Mouse (Mus musculus) hindbrain, embryonic 13.5 days (tissue): ENCODE measurements around the gene Ddx19b. TPM values are rescaled to one million over a fixed set of nuclear protein-coding genes. Genes with fewer than 3 reads are reported as not detected.
A peak's percentile ranks its signal among the peaks of the same experiment; 100 is the strongest.
"Not testable (repeated sequence)": the region's sequence is repeated elsewhere in the genome, so short reads cannot be mapped to it uniquely, and the experiment has no call there.

Source experiments
- ATAC-seq: fragments of 200-750 bp; cut with Nextera tagmentation; 2 replicates; pipeline ENCODE4 v1.8.0; 2017; ENCODE audit warnings: moderate TSS enrichment; ENCODE audit not compliant: low FRiP score
- H3K27ac ChIP-seq: fragments of 300-500 bp; sonication (generic); 2 replicates; pipeline ENCODE4 v1.5.1; 2015; ENCODE audit warnings: inconsistent platforms, mild to moderate bottlenecking, moderate library complexity
- H3K27me3 ChIP-seq: fragments of 300-500 bp; sonication (generic); 2 replicates; pipeline ENCODE4 v1.6.1; 2015; ENCODE audit warnings: mild to moderate bottlenecking, inconsistent platforms
- H3K36me3 ChIP-seq: fragments of 300-500 bp; sonication (generic); 2 replicates; pipeline ENCODE4 v1.6.1; 2015; ENCODE audit warnings: mild to moderate bottlenecking, inconsistent platforms
- H3K4me1 ChIP-seq: fragments of 300-500 bp; sonication (generic); replicated peaks from 2 replicates; pipeline ENCODE4 v1.6.1; 2015; ENCODE audit warnings: inconsistent platforms
- H3K4me2 ChIP-seq: fragments of 300-500 bp; sonication (generic); 2 replicates; pipeline ENCODE4 v1.6.1; 2015; ENCODE audit warnings: inconsistent platforms, mild to moderate bottlenecking, moderate library complexity
- H3K4me3 ChIP-seq: fragments of 300-500 bp; sonication (generic); 2 replicates; pipeline ENCODE4 v1.5.1; 2015; ENCODE audit warnings: mild to moderate bottlenecking, inconsistent platforms
- H3K9ac ChIP-seq: fragments of 300-500 bp; sonication (generic); 2 replicates; pipeline ENCODE4 v1.6.1; 2015; ENCODE audit warnings: mild to moderate bottlenecking, inconsistent platforms
- H3K9me3 ChIP-seq: fragments of 300-500 bp; sonication (generic); 2 replicates; pipeline ENCODE4 v1.6.1; 2016; ENCODE audit warnings: inconsistent platforms
- WGBS: fragments of 180-500 bp; shearing (Covaris S2); methylation state at CpG from one replicate; pipeline ENCODE4 v1.1.7; 2015; 5-methylcytosine and 5-hydroxymethylcytosine counted together
- polyA plus RNA-seq: library from polyadenylated mRNA; unstranded; fragments of >200 nt; fragmentation: Nextera tagmentation; extraction: Ambion mirVana; gene quantifications from 2 replicates; pipeline ENCODE4 v1.2.1, GENCODE M21; 2015

The Ddx19b gene
- polyA plus RNA-seq, 1 experiment from 2014 or later, result 7.9 TPM

GRCm38 (mm10) chr8:110977987-110978386 is 53.6 kb downstream of the Ddx19b start:
- not testable (repeated sequence) for H3K27ac ChIP-seq, H3K9me3 ChIP-seq, H3K4me2 ChIP-seq, H3K4me3 ChIP-seq, H3K27me3 ChIP-seq, H3K9ac ChIP-seq, ATAC-seq, H3K4me1 ChIP-seq
- 90% methylated on average over 2 of the region's 2 CpGs for WGBS
- peaks cover 72% of the 10 kb centered on the region for H3K36me3 ChIP-seq

GRCm38 (mm10) chr8:110976532-110976931 is 55.0 kb downstream of the Ddx19b start:
- H3K9me3 ChIP-seq, H3K4me3 ChIP-seq, H3K27ac ChIP-seq, H3K27me3 ChIP-seq, H3K4me1 ChIP-seq, H3K4me2 ChIP-seq, H3K9ac ChIP-seq, ATAC-seq: not testable (repeated sequence)
- 94% methylated on average over 8 of the region's 8 CpGs for WGBS
- peaks cover 63% of the 10 kb centered on the region for H3K36me3 ChIP-seq

- peak overlapping the region; percentile 78 for H3K27ac ChIP-seq
- no peaks in the 10 kb centered on the region for H3K27me3 ChIP-seq
- peak overlapping the region; percentile 74 for H3K9ac ChIP-seq
- WGBS, result 6% methylated on average over 45 of the region's 45 CpGs
- peaks cover 16% of the 10 kb centered on the region for H3K4me1 ChIP-seq
- peak overlapping the region; percentile 53 for H3K4me3 ChIP-seq
- H3K9me3 ChIP-seq, result no peaks in the 10 kb centered on the region
- H3K36me3 ChIP-seq, result peaks cover 40% of the 10 kb centered on the region
- peak overlapping the region; percentile 87 for H3K4me2 ChIP-seq
- peak; percentile 99 for ATAC-seq
Observed at GRCm38 (mm10) chr8:110969910-110970770, 61.4 kb downstream of the Ddx19b start.

GRCm38 (mm10) chr8:110967326-110967725 is 64.2 kb downstream of the Ddx19b start:
- Histone ChIP-seq H3K9ac (no peak overlapping the region), H3K4me2 (no peak overlapping the region), H3K9me3 (no peaks in the 10 kb centered on the region), H3K27ac (no peak overlapping the region), H3K27me3 (no peaks in the 10 kb centered on the region), H3K4me1 (peaks cover 16% of the 10 kb centered on the region), H3K36me3 (peaks cover 26% of the 10 kb centered on the region), H3K4me3 (no peak overlapping the region)
- no peak for ATAC-seq
- WGBS, result 87% methylated on average over 9 of the region's 9 CpGs

DNA sequence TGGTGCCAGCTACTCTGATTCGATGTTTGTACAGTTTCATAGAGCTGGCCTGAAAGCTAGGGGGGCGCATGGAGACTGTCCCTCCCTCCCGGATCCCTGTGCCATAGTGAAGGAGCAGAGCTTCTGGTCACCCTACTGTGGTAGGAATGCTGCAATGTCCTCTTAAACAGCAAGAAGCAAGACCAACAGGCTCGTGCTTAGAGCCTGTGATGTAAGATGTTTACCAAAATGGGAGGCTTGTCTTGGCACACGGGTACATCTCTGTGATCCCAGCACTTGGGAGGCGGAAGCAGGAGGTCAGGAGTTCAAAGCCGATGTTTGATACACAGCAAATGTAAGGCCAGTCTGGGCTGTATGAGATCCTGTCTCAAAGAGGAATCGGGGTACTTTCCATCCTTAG is 65.0 kb downstream of the Ddx19b start:
- Histone ChIP-seq H3K9ac (no peak overlapping the region), H3K27ac (no peak overlapping the region), H3K9me3 (no peaks in the 10 kb centered on the region), H3K27me3 (no peaks in the 10 kb centered on the region), H3K4me2 (no peak overlapping the region), H3K4me3 (no peak overlapping the region), H3K36me3 (peaks cover 31% of the 10 kb centered on the region), H3K4me1 (peaks cover 16% of the 10 kb centered on the region)
- 86% methylated on average over 8 of the region's 8 CpGs for WGBS
- no peak for ATAC-seq

GRCm38 (mm10) chr8:110965594-110965993 is 66.0 kb downstream of the Ddx19b start:
- 67% methylated on average over 6 of the region's 7 CpGs for WGBS
- H3K27ac ChIP-seq, result no peak overlapping the region
- H3K36me3 ChIP-seq, result peaks cover 31% of the 10 kb centered on the region
- H3K4me2 ChIP-seq, result no peak overlapping the region
- H3K9me3 ChIP-seq, result no peaks in the 10 kb centered on the region
- H3K4me3 ChIP-seq, result no peak overlapping the region
- H3K9ac ChIP-seq, result no peak overlapping the region
- ATAC-seq, result no peak
- H3K4me1 ChIP-seq, result peaks cover 9% of the 10 kb centered on the region
- H3K27me3 ChIP-seq, result no peaks in the 10 kb centered on the region

DNA sequence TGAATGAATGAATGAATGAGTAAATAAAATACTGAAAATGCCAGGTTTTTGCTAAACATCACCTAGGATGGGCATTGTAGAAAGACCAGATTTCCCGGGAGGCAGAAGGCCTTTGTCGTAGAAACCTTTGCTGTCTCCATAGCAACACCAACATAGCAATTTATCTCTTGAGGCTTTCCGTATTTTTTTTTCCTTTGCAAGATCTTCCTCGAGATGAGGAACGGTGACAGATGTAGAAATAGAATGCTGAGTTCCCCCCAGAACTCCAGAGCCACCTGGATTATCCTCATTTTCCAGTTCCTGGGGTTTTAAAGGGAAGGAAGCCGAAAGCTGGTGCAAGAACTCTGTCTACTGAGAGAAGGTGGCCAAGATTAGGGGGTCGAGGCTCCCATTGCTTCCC is 66.9 kb downstream of the Ddx19b start:
- 0 out of 2 replicates have a peak overlapping the region, but pooled peaks have one; percentile 10 for H3K27ac ChIP-seq
- H3K27me3 ChIP-seq, result no peaks in the 10 kb centered on the region
- H3K4me3 ChIP-seq, result no peak overlapping the region
- H3K36me3 ChIP-seq, result peaks cover 35% of the 10 kb centered on the region
- WGBS, result 72% methylated on average over 7 of the region's 7 CpGs
- H3K9me3 ChIP-seq, result no peaks in the 10 kb centered on the region
- H3K4me1 ChIP-seq, result peaks cover 4% of the 10 kb centered on the region; the same call in 1 of the 2 replicates
- no peak overlapping the region for H3K4me2 ChIP-seq
- no peak overlapping the region for H3K9ac ChIP-seq
- no peak for ATAC-seq

- H3K36me3 ChIP-seq, result peaks cover 50% of the 10 kb centered on the region
- no peak overlapping the region for H3K4me3 ChIP-seq
- no peak overlapping the region for H3K4me2 ChIP-seq
- H3K9me3 ChIP-seq, result no peaks in the 10 kb centered on the region
- no peaks in the 10 kb centered on the region for H3K27me3 ChIP-seq
- ATAC-seq, result no peak
- no peak overlapping the region for H3K27ac ChIP-seq
- 0 out of 2 replicates have a peak, but pooled peaks cover 4% of the 10 kb centered on the region for H3K4me1 ChIP-seq
- H3K9ac ChIP-seq, result no peak overlapping the region
- 93% methylated on average over 2 of the region's 2 CpGs for WGBS
Observed at GRCm38 (mm10) chr8:110963051-110963450, 68.5 kb downstream of the Ddx19b start.

DNA sequence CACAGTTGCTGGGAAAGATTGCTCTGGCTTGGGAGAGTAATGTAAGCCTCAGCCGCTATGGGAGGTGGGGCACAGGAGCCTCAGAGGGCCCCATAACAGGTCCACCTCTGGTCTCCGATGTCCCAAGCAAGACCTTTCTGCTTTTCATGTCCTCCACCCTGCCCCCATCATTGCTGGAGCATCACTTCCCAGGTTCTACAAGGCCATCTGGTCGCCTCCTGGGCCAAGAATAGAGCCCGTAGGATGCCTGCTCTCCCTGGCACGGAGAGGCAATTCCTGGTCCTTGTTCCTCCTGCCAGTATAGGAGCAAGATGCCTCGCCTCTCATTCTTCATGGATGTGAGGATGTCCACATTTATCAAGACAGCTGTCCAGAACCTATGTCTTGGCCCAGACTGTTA is 71.6 kb downstream of the Ddx19b start:
- Histone ChIP-seq H3K9me3 (no peaks in the 10 kb centered on the region), H3K4me2 (no peak overlapping the region), H3K36me3 (peaks cover 48% of the 10 kb centered on the region), H3K27me3 (no peaks in the 10 kb centered on the region), H3K4me3 (no peak overlapping the region), H3K27ac (no peak overlapping the region), H3K9ac (no peak overlapping the region), H3K4me1 (peaks cover 21% of the 10 kb centered on the region)
- no peak for ATAC-seq
- WGBS, result 93% methylated on average over 6 of the region's 6 CpGs

DNA sequence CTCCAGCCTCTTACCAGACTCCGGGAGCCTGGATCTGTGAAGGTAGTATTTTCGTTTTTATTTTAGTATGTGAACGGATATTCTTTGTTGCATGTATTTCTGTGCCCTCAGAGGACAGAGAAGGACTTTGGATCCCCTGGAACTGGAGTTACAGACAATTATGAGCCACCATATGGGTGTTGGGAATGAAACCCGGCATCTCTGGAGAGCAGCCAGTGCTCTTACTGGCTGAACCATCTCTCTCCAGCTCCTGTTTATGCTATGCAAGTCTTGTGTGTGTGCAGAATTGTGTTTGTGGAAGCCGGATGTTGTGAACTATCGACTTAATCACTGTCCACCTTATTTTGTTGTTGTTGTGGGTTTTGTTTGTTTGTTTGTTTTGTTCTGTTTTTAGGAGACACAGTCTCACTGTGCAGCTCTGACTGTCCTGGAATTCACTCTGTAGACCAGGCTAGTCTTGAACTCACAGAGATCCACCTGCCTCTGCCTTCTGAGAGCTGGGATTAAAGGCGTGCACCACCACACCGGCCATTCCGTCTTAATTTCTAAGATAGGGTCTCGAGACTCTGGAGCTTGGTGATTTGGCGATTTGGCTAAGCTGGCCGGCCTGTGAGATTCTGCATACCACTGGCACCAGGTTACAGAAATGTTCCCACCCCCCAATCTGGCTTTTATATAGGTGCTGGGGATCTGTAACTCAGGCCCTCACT is 72.3 kb downstream of the Ddx19b start:
- Histone ChIP-seq H3K36me3 (peaks cover 48% of the 10 kb centered on the region), H3K9ac (no peak overlapping the region), H3K27ac (no peak overlapping the region), H3K27me3 (no peaks in the 10 kb centered on the region), H3K4me3 (no peak overlapping the region), H3K4me1 (peaks cover 22% of the 10 kb centered on the region), H3K4me2 (no peak overlapping the region), H3K9me3 (no peaks in the 10 kb centered on the region)
- no peak for ATAC-seq
- WGBS, result 96% methylated on average over 12 of the region's 12 CpGs

DNA sequence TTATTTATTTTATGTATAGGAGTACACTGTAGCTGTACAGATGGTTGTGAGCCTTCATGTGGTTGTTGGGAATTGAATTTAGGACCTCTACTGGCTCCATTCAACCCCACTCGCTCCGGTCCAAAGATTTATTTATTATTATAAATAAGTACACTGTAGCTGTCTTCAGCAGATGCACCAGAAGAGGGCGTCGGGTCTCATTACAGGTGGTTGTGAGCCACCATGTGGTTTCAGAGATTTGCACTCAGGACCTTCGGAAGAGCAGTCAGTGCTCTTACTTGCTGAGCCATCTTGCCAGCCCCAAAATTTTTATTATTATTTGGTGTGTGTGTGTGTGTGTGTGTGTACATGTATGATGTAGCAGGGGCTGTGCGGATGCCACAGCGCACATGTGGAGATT is 73.0 kb downstream of the Ddx19b start:
- H3K4me3 ChIP-seq, H3K9me3 ChIP-seq, H3K4me2 ChIP-seq, ATAC-seq, H3K27ac ChIP-seq, H3K27me3 ChIP-seq, H3K9ac ChIP-seq: not testable (repeated sequence)
- H3K4me1 ChIP-seq, result peaks cover 22% of the 10 kb centered on the region
- H3K36me3 ChIP-seq, result peaks cover 48% of the 10 kb centered on the region
- WGBS, result 92% methylated on average over 7 of the region's 7 CpGs

- H3K4me1 ChIP-seq, result peaks cover 22% of the 10 kb centered on the region
- peaks cover 47% of the 10 kb centered on the region for H3K36me3 ChIP-seq
- H3K27ac ChIP-seq, result no peak overlapping the region
- H3K4me3 ChIP-seq, result no peak overlapping the region
- H3K9ac ChIP-seq, result no peak overlapping the region
- 93% methylated on average over 5 of the region's 5 CpGs for WGBS
- H3K4me2 ChIP-seq, result no peak overlapping the region
- H3K27me3 ChIP-seq, result no peaks in the 10 kb centered on the region
- ATAC-seq, result no peak
- no peaks in the 10 kb centered on the region for H3K9me3 ChIP-seq
Observed at GRCm38 (mm10) chr8:110958135-110958534, 73.4 kb downstream of the Ddx19b start.
